Mouse (Mus musculus): ENCODE results near the gene Srrm4.
A peak's percentile ranks its signal among the peaks of the same experiment; 100 is the strongest.

Srrm4 gene

DNA sequence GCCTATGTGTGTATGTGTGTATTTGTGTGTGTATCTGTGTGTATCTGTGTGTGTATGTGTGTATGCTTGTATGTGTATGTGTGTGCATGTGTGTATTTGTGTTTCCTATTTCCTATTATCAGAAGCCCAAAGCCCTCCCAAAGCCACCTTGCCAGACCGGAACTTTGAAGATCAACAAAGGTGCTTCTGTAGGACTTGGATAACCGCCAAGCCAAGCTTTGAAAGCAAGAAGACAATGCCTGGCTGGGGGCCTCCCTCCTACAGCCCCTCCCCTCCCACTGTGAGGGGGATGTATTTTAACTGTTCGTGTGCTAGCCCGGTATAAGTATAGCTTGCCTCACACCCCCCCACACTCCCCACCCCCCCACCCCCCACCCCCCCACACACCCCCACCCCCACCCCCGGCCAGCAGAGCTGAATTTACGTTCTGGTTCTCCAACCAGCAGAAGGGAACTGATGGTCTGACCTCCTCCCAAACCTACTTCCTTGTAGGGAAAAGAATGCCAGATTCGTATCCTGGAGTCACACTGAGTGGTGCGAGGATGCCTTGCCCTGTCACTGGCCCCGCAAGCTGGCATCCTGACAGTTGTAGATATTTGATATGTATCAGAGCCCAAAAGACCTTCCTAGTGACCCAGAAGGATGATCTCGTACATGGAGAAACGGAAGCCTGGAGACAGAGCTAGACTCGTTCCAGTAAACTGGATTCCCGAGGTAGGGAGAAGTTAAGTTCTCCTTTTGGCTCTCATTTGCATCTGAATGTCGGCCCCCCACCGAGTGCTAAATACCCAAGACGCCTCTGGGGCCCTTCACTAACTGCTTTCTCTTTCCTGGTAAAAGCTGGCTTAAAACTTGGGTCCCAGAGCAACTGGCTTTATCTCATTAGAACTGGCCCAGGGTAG is 181.7 kb downstream of the Srrm4 start:
- TF ChIP-seq POU5F1 (IDR thresholded peaks at IDR 0.05; ENCODE audit: borderline replicate concordance, low read length) = peak; percentile 34; the same call in 1 of the 2 replicates
- no peak for TF ChIP-seq NANOG (IDR thresholded peaks at IDR 0.05; ENCODE audit: borderline replicate concordance, low read length)
- TF ChIP-seq CTCF (conservative IDR thresholded peaks at IDR 0.05; ENCODE audit: low read length) = no peak
- H3K36me3 ChIP-seq (ENCODE audit: insufficient read depth, low read length) = peaks cover 21% of the 10 kb centered on the region

DNA sequence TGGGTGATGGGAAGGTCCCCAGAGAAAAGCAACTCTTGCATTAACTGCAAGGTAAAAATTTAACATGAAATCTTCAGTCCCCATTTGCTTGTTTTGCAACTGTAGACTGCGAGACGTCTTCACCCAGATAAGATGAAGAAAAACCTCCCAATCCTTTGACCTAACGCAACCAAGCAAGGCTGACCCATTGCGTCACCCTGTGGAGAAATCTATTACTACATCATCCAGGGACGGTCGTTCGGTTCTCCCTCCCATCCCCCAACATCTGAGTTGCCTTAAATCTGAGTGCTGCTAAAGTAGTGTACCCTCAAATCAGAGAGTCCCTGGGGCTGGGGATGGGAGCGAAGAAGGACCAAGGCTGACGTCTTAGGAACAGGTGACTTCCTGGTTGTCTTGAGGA is 182.7 kb downstream of the Srrm4 start:
- no peaks in the 10 kb centered on the region for H3K9me3 ChIP-seq (ENCODE audit: low read length)
- no peak for TF ChIP-seq NANOG (IDR thresholded peaks at IDR 0.05; ENCODE audit: borderline replicate concordance, low read length)
- no peak for TF ChIP-seq POU5F1 (IDR thresholded peaks at IDR 0.05; ENCODE audit: borderline replicate concordance, low read length)
- peak; percentile 89 for TF ChIP-seq CTCF (conservative IDR thresholded peaks at IDR 0.05; ENCODE audit: low read length)
- H3K4me1 ChIP-seq (replicated peaks; ENCODE audit: low read depth, low read length) = peaks cover 71% of the 10 kb centered on the region
- H3K4me3 ChIP-seq (replicated peaks; ENCODE audit: low read length) = peak overlapping the region; percentile 58
- H3K27me3 ChIP-seq (ENCODE audit: insufficient read depth, low read length) = no peaks in the 10 kb centered on the region
- peaks cover 12% of the 10 kb centered on the region for H3K36me3 ChIP-seq (ENCODE audit: insufficient read depth, low read length)

More for the DNA sequence above, 181.7 kb downstream of the Srrm4 start:
- Histone ChIP-seq H3K27me3 (ENCODE audit: insufficient read depth, low read length) (no peaks in the 10 kb centered on the region), H3K4me1 (replicated peaks; ENCODE audit: low read depth, low read length) (peaks cover 79% of the 10 kb centered on the region), H3K9me3 (ENCODE audit: low read length) (no peaks in the 10 kb centered on the region), H3K4me3 (replicated peaks; ENCODE audit: low read length) (peak overlapping the region; percentile 58)

DNA sequence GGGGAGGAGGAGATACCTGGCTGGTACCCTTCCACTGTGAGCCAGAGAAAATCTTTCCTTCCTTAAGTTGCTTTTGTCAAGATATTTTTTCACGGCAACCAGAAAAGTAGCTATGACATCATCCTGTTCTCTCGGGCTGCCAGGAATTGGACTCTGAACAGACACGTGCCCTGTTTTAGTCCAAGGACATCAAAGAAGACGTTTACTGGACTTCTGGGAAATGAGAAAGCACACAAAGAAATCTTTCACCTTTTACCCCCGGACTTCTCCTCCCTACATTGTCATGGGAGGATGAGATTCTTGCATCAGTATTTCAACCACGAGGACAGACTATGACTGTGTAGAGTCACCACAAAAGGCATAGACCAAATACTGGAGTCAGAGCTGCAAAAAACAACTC is 183.7 kb downstream of the Srrm4 start:
- Histone ChIP-seq H3K36me3 (ENCODE audit: insufficient read depth, low read length) (peaks cover 10% of the 10 kb centered on the region; the same call in 1 of the 2 replicates), H3K4me1 (replicated peaks; ENCODE audit: low read depth, low read length) (peaks cover 71% of the 10 kb centered on the region), H3K27me3 (ENCODE audit: insufficient read depth, low read length) (no peaks in the 10 kb centered on the region), H3K4me3 (replicated peaks; ENCODE audit: low read length) (0 out of 2 replicates have a peak overlapping the region, but pooled peaks have one; percentile 17), H3K9me3 (ENCODE audit: low read length) (no peaks in the 10 kb centered on the region)
- peak; percentile 35; the same call in 1 of the 2 replicates for TF ChIP-seq NANOG (IDR thresholded peaks at IDR 0.05; ENCODE audit: borderline replicate concordance, low read length)
- TF ChIP-seq POU5F1 (IDR thresholded peaks at IDR 0.05; ENCODE audit: borderline replicate concordance, low read length) = no peak
- no peak for TF ChIP-seq CTCF (conservative IDR thresholded peaks at IDR 0.05; ENCODE audit: low read length)

DNA sequence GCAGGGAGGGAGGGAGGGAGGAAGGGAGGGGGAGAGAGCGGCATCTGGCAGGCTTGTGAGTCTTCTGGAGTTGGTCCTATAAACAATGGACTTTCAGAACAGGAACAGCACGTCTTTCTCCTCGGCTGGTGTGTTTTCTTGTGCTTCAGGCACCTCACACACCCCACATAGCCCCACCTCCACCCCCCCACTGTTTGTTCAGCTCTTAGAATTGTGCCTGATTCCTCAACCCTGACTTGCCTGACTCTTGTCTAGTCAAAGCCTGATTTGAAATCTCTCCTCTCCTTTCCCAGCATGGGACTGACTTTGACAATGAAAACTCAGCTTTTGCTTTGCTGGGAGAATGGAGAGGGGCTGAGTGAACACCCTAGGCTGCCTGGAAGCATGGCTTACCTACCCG is 184.3 kb downstream of the Srrm4 start:
- no peak for TF ChIP-seq CTCF (conservative IDR thresholded peaks at IDR 0.05; ENCODE audit: low read length)
- TF ChIP-seq NANOG (IDR thresholded peaks at IDR 0.05; ENCODE audit: borderline replicate concordance, low read length) = peak; percentile 26; the same call in 1 of the 2 replicates
- TF ChIP-seq POU5F1 (IDR thresholded peaks at IDR 0.05; ENCODE audit: borderline replicate concordance, low read length) = no peak

DNA sequence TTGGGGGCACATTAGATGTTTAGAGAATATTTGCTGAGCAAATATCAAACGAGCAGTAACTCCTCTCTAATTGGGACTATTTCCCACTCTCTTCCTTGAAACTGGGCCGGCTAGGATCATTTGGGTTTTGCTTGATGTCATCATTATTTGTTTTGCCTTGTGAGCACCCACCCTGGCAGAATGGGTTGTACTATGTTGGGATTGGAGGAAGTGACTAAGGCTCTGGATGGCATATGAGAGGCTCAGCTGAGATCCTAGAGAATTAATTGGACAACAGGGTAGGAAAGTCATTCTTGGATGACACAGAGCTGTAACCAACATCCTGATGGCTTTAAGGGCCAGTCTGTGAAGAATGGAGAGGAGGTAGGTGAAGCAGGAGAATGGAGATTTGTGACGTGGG is 185.1 kb downstream of the Srrm4 start:
- TF ChIP-seq POU5F1 (IDR thresholded peaks at IDR 0.05; ENCODE audit: borderline replicate concordance, low read length) = no peak
- TF ChIP-seq CTCF (conservative IDR thresholded peaks at IDR 0.05; ENCODE audit: low read length) = no peak
- no peak for TF ChIP-seq NANOG (IDR thresholded peaks at IDR 0.05; ENCODE audit: borderline replicate concordance, low read length)
- Histone ChIP-seq H3K27me3 (ENCODE audit: insufficient read depth, low read length) (no peaks in the 10 kb centered on the region), H3K4me1 (replicated peaks; ENCODE audit: low read depth, low read length) (peaks cover 71% of the 10 kb centered on the region), H3K9me3 (ENCODE audit: low read length) (no peaks in the 10 kb centered on the region), H3K4me3 (replicated peaks; ENCODE audit: low read length) (no peak overlapping the region), H3K36me3 (ENCODE audit: insufficient read depth, low read length) (peaks cover 6% of the 10 kb centered on the region; the same call in 1 of the 2 replicates)

More for the DNA sequence above, 184.3 kb downstream of the Srrm4 start:
- no peaks in the 10 kb centered on the region for H3K9me3 ChIP-seq (ENCODE audit: low read length)
- no peaks in the 10 kb centered on the region for H3K27me3 ChIP-seq (ENCODE audit: insufficient read depth, low read length)
- peaks cover 71% of the 10 kb centered on the region for H3K4me1 ChIP-seq (replicated peaks; ENCODE audit: low read depth, low read length)
- peaks cover 10% of the 10 kb centered on the region; the same call in 1 of the 2 replicates for H3K36me3 ChIP-seq (ENCODE audit: insufficient read depth, low read length)
- H3K4me3 ChIP-seq (replicated peaks; ENCODE audit: low read length) = 0 out of 2 replicates have a peak overlapping the region, but pooled peaks have one; percentile 17

DNA sequence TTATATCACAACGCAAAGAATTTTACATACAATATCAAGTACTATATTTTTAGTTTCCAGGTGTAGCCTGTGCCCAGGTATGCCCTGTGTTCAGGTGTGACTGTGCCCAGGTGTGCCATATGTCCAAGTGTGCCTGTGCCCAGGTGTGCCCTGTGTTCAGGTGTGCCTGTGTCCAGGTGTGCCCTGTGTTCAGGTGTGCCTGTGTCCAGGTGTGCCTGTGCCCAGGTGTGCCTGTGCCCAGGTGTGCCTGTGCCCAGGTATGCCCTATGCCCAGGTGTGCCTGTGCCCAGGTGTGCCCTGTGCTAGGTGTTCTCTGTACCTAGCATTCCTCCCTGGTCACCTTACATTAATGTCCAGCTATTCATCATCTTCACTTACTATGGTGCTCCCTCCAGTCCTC is 185.7 kb downstream of the Srrm4 start:
- Histone ChIP-seq H3K4me3 (replicated peaks; ENCODE audit: low read length) (no peak overlapping the region), H3K36me3 (ENCODE audit: insufficient read depth, low read length) (no peaks in the 10 kb centered on the region; the same call in 1 of the 2 replicates), H3K4me1 (replicated peaks; ENCODE audit: low read depth, low read length) (peaks cover 71% of the 10 kb centered on the region), H3K9me3 (ENCODE audit: low read length) (no peaks in the 10 kb centered on the region), H3K27me3 (ENCODE audit: insufficient read depth, low read length) (no peaks in the 10 kb centered on the region)
- TF ChIP-seq NANOG (IDR thresholded peaks at IDR 0.05; ENCODE audit: borderline replicate concordance, low read length) (no peak), CTCF (conservative IDR thresholded peaks at IDR 0.05; ENCODE audit: low read length) (no peak), POU5F1 (IDR thresholded peaks at IDR 0.05; ENCODE audit: borderline replicate concordance, low read length) (no peak)

DNA sequence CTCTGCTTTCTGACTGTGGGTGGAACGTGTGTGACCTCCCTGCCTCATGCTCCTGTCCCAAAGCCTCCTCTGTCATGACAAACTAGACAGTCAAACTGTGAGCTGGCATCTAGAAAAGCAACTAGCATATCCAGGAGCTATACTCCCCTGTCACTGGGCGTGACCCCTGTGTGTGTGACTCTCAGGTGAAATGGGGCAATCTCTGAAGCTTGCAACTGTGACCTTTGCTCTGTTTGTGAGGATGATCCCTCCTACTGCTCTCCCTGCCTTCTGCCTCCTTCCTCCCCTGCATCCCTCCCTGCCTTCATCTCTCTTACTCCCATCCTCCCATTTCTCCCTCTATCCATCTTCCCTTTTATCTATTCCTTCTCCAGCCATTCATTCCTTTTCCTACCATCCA is 187.6 kb downstream of the Srrm4 start:
- TF ChIP-seq POU5F1 (IDR thresholded peaks at IDR 0.05; ENCODE audit: borderline replicate concordance, low read length) = no peak
- H3K27me3 ChIP-seq (ENCODE audit: insufficient read depth, low read length) = no peaks in the 10 kb centered on the region
- peaks cover 73% of the 10 kb centered on the region for H3K4me1 ChIP-seq (replicated peaks; ENCODE audit: low read depth, low read length)
- H3K4me3 ChIP-seq (replicated peaks; ENCODE audit: low read length) = no peak overlapping the region
- H3K36me3 ChIP-seq (ENCODE audit: insufficient read depth, low read length) = no peaks in the 10 kb centered on the region; the same call in 1 of the 2 replicates
- no peaks in the 10 kb centered on the region for H3K9me3 ChIP-seq (ENCODE audit: low read length)

DNA sequence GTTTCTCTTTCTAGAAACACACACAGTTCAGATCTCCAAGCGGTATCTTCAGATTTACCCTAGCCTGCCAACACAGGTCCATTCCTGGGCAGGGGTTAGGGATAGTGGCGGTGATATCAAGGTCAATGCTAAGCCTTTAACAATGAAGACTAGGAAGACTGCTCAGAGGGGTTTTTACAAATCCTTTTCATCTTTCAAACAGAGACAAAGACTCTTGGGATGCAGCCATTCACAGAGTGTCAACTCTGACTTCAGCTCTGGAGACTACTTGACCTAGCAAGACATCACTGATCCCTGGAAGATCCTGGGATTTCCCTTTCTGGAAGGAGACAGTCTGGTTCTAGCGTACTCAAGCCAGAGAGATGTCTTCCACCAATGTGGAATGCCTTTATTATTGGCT is 190.8 kb downstream of the Srrm4 start:
- Histone ChIP-seq H3K27me3 (ENCODE audit: insufficient read depth, low read length) (no peaks in the 10 kb centered on the region), H3K4me1 (replicated peaks; ENCODE audit: low read depth, low read length) (peaks cover 61% of the 10 kb centered on the region), H3K9me3 (ENCODE audit: low read length) (no peaks in the 10 kb centered on the region), H3K4me3 (replicated peaks; ENCODE audit: low read length) (no peak overlapping the region), H3K36me3 (ENCODE audit: insufficient read depth, low read length) (no peaks in the 10 kb centered on the region)
- TF ChIP-seq POU5F1 (IDR thresholded peaks at IDR 0.05; ENCODE audit: borderline replicate concordance, low read length) (no peak), NANOG (IDR thresholded peaks at IDR 0.05; ENCODE audit: borderline replicate concordance, low read length) (peak; percentile 87; the same call in 1 of the 2 replicates), CTCF (conservative IDR thresholded peaks at IDR 0.05; ENCODE audit: low read length) (no peak)

Data from E14TG2a.4 (cell line).